Comparison of ENCODE assay signal across 28 mouse cellular contexts in genomic region chr1:157090835-157091234, GRCm38 (mm10). TPM values are rescaled to one million over a fixed set of nuclear protein-coding genes. Genes with fewer than 3 reads are reported as not detected.
"Had no signal": no experiment of that assay in that cellular context is flagged by ENCODE, and none has a peak within 500 bp of the region (broad histone marks: within the 10 kb centered on the region; RNA-seq: fewer than 3 reads in every experiment).

No protein-coding gene starts in this region.

- DNase-seq: liver, embryonic 13.5 days; liver, postnatal 0 days; lung, embryonic 14.5 days; lung, postnatal 14 days; lung, postnatal 36 days; midbrain, embryonic 14.5 days; retina, postnatal 1 day; right cerebral cortex, adult 18-20 months; right cerebral cortex, postnatal 25 days; right cerebral cortex, postnatal 4 days; spleen, adult 18-20 months; thymus, adult 18-20 months; thymus, postnatal 14 days; thymus, postnatal 36 days had no signal

- ATAC-seq: liver, postnatal 0 days had no signal

- H3K27me3 ChIP-seq: liver, embryonic 13.5 days; liver, embryonic 15.5 days; midbrain, embryonic 12.5 days; neural tube, embryonic 13.5 days; neural tube, embryonic 15.5 days had no signal

- H3K4me3 ChIP-seq: liver, embryonic 13.5 days; liver, embryonic 15.5 days; megakaryocyte, embryonic 14.5 days; midbrain, embryonic 12.5 days; neural tube, embryonic 13.5 days; neural tube, embryonic 15.5 days had no signal

- H3K27ac ChIP-seq: liver, embryonic 13.5 days; liver, embryonic 15.5 days; macrophage; midbrain, embryonic 12.5 days; neural tube, embryonic 13.5 days; neural tube, embryonic 15.5 days had no signal

- H3K4me2 ChIP-seq: liver, embryonic 13.5 days; liver, embryonic 15.5 days; lung, embryonic 14.5 days; midbrain, embryonic 12.5 days; neural tube, embryonic 13.5 days; neural tube, embryonic 15.5 days had no signal

- H3K9ac ChIP-seq: liver, embryonic 13.5 days; liver, embryonic 15.5 days; liver, postnatal 0 days; lung, embryonic 14.5 days; midbrain, embryonic 12.5 days; neural tube, embryonic 13.5 days; neural tube, embryonic 15.5 days had no signal

- H3K9me3 ChIP-seq: liver, embryonic 13.5 days; liver, embryonic 15.5 days; midbrain, embryonic 12.5 days; neural tube, embryonic 13.5 days; neural tube, embryonic 15.5 days had no signal

- H3K36me3 ChIP-seq: liver, embryonic 13.5 days; liver, embryonic 15.5 days; midbrain, embryonic 12.5 days; neural tube, embryonic 13.5 days; neural tube, embryonic 15.5 days had no signal

- H3K4me1 ChIP-seq: liver, embryonic 15.5 days had no signal

RNA-seq across cellular contexts. Expression of gene Tex35, which starts 17.6 kb away (rescaled TPM):
- total RNA-seq: megakaryocyte progenitor cell, adult 5-6 weeks; midbrain, postnatal 0 days; monocyte, adult 5-6 weeks had no signal
- polyA plus RNA-seq: liver, embryonic 13.5 days; liver, embryonic 15.5 days; liver, postnatal 0 days; lung, embryonic 14.5 days; lung, embryonic 16.5 days; macrophage; midbrain, embryonic 12.5 days; midbrain, embryonic 14.5 days; midbrain, postnatal 0 days; neural tube, embryonic 11.5 days; neural tube, embryonic 13.5 days; neural tube, embryonic 15.5 days; small intestine, adult 2 months; stomach, embryonic 14.5 days; thymus, postnatal 0 days had no signal
